Mouse (Mus musculus) forebrain, postnatal 0 days (tissue): ENCODE measurements around the gene Uggt2. TPM values are rescaled to one million over a fixed set of nuclear protein-coding genes. Genes with fewer than 3 reads are reported as not detected.

ENCODE experiments used
- ATAC-seq: fragments of 200-750 bp; cut with Nextera tagmentation; 2 replicates; pipeline ENCODE4 v1.8.0; 2017; ENCODE audit warnings: mild to moderate bottlenecking, moderate library complexity
- DNase-seq: peaks from one replicate; pipeline ENCODE4 v3.0.0-alpha.2; 2015
- H3K27ac ChIP-seq: fragments of 300-500 bp; sonication (generic); 2 replicates; pipeline ENCODE4 v1.5.1; 2014; ENCODE audit warnings: low read depth, mild to moderate bottlenecking, antibody characterized with exemption, low read length, moderate library complexity, mixed read lengths
- H3K27me3 ChIP-seq: fragments of 300-500 bp; sonication (generic); 2 replicates; pipeline ENCODE4 v1.6.1; 2014; ENCODE audit warnings: mild to moderate bottlenecking, low read length, mixed read lengths; ENCODE audit not compliant: insufficient read depth
- H3K36me3 ChIP-seq: fragments of 300-500 bp; sonication (generic); 2 replicates; pipeline ENCODE4 v1.6.1; 2014; ENCODE audit warnings: mild to moderate bottlenecking, moderate library complexity; ENCODE audit not compliant: insufficient read depth
- H3K4me1 ChIP-seq: fragments of 300-500 bp; sonication (generic); 2 replicates; pipeline ENCODE4 v1.6.1; 2014; ENCODE audit warnings: antibody characterized with exemption; ENCODE audit not compliant: insufficient read depth
- H3K4me2 ChIP-seq: fragments of 300-500 bp; sonication (generic); 2 replicates; pipeline ENCODE4 v1.6.1; 2014; ENCODE audit warnings: low read depth, mild to moderate bottlenecking, moderate library complexity
- H3K4me3 ChIP-seq: fragments of 300-500 bp; sonication (generic); 2 replicates; pipeline ENCODE4 v1.5.1; 2014; ENCODE audit warnings: low read depth, low read length, mixed read lengths
- H3K9ac ChIP-seq: fragments of 300-500 bp; sonication (generic); 2 replicates; pipeline ENCODE4 v1.6.1; 2014; ENCODE audit warnings: mild to moderate bottlenecking
- H3K9me3 ChIP-seq: fragments of 300-500 bp; sonication (generic); 2 replicates; pipeline ENCODE4 v1.6.1; 2016; ENCODE audit warnings: low read length
- CTCF ChIP-seq: sonication (generic); IDR thresholded peaks from 2 replicates; pipeline ENCODE4 v1.5.1; 2016; ENCODE audit warnings: antibody characterized with exemption, control low read depth, low read depth
- WGBS: fragments of 180-500 bp; shearing (Covaris S2); extraction: QIAGEN DNeasy Blood & Tissue Kit; methylation state at CpG from one replicate; pipeline ENCODE4 v1.1.7; 2014; 5-methylcytosine and 5-hydroxymethylcytosine counted together
- polyA plus RNA-seq: library from polyadenylated mRNA; unstranded; fragments of >200 nt; fragmentation: Nextera tagmentation; extraction: Ambion mirVana; gene quantifications from 2 replicates; pipeline ENCODE4 v1.2.1, GENCODE M21; 2015
- total RNA-seq: library from RNA; depleted of rRNA; stranded (reverse); fragments of >200 nt; gene quantifications from 2 replicates; pipeline ENCODE4 v1.2.3, GENCODE M21; 2014

Uggt2 gene
- total and polyA plus RNA-seq, 2 experiments from 2014 or later = 6.9 to 22.0 TPM

- 38% methylated on average over 4 of the region's 4 CpGs for WGBS
- H3K9me3 ChIP-seq = no peaks in the 10 kb centered on the region
- H3K4me1 ChIP-seq = no peaks in the 10 kb centered on the region; the same call in 1 of the 2 replicates
- no peak overlapping the region for H3K4me3 ChIP-seq
- H3K9ac ChIP-seq = no peak overlapping the region
- no peak overlapping the region for H3K27ac ChIP-seq
- no peak for TF ChIP-seq CTCF
- H3K4me2 ChIP-seq = no peak overlapping the region
- no peaks in the 10 kb centered on the region for H3K27me3 ChIP-seq
- DNase-seq (no peak), ATAC-seq (no peak)
- no peaks in the 10 kb centered on the region for H3K36me3 ChIP-seq
Observed at GRCm38 (mm10) chr14:119125840-119126239, 26.6 kb upstream of the Uggt2 start.

- Histone ChIP-seq H3K36me3 (no peaks in the 10 kb centered on the region), H3K4me2 (peak overlapping the region; percentile 47), H3K27me3 (no peaks in the 10 kb centered on the region), H3K27ac (no peak overlapping the region), H3K9ac (0 out of 2 replicates have a peak overlapping the region, but pooled peaks have one; percentile 7), H3K9me3 (no peaks in the 10 kb centered on the region), H3K4me3 (peak overlapping the region; percentile 35), H3K4me1 (no peaks in the 10 kb centered on the region; the same call in 1 of the 2 replicates)
- WGBS = 23% methylated on average over 3 of the region's 3 CpGs
- DNase-seq (peak; percentile 73), ATAC-seq (peak; percentile 93)
- TF ChIP-seq CTCF = peak; percentile 80
Observed at GRCm38 (mm10) chr14:119124061-119124460, 24.8 kb upstream of the Uggt2 start.

DNA sequence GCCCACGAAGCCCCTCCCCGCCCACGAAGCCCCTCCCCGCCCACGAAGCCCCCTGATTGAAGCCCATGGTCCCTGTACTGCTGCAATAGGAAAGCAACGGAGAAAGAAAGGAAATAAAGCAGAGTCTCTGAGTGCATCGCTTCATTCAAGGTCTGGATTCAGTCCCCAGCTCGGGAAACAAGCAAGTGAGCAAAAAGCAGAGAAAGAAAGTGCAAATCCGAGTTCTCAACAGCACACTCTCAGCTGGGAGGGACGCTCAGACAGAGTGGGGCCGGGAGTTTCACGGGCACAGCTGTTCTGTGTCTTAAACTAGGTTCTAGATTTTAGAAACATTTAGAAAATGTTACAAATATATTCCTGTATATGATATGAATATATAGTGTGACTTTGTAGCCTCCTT is 24.4 kb upstream of the Uggt2 start:
- DNase-seq (peak; percentile 35), ATAC-seq (peak; percentile 59)
- H3K9ac ChIP-seq = 0 out of 2 replicates have a peak overlapping the region, but pooled peaks have one; percentile 7
- TF ChIP-seq CTCF = no peak
- H3K27me3 ChIP-seq = no peaks in the 10 kb centered on the region
- H3K27ac ChIP-seq = 0 out of 2 replicates have a peak overlapping the region, but pooled peaks have one; percentile 47
- H3K4me3 ChIP-seq = peak overlapping the region; percentile 35
- H3K9me3 ChIP-seq = no peaks in the 10 kb centered on the region
- H3K36me3 ChIP-seq = no peaks in the 10 kb centered on the region
- H3K4me1 ChIP-seq = no peaks in the 10 kb centered on the region; the same call in 1 of the 2 replicates
- 6% methylated on average over 12 of the region's 12 CpGs for WGBS
- peak overlapping the region; percentile 47 for H3K4me2 ChIP-seq

DNA sequence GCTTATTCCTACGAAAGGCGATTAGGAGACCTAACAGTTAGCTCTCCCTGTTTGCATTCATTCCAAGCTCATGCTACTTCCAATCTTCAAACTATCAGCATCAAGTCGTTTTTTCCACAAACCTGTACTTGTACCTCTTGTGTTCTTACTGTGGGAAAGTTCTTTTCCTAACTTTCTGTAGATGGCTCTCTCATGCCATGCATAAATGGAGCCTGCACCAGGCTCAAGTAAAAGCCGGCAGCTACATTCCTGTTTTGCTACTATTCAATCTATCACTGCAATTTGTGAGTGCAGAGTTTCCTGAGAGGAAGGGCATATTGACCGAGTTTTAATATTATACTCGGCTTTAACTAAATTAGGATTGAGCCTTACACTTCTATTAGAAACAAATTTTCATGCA is 13.3 kb upstream of the Uggt2 start:
- TF ChIP-seq CTCF = peak; percentile 50
- H3K4me3 ChIP-seq = no peak overlapping the region
- DNase-seq (no peak), ATAC-seq (no peak)
- 71% methylated on average over 6 of the region's 6 CpGs for WGBS
- H3K9ac ChIP-seq = no peak overlapping the region
- no peak overlapping the region for H3K27ac ChIP-seq
- H3K27me3 ChIP-seq = no peaks in the 10 kb centered on the region
- H3K9me3 ChIP-seq = no peaks in the 10 kb centered on the region
- H3K4me1 ChIP-seq = no peaks in the 10 kb centered on the region
- H3K36me3 ChIP-seq = no peaks in the 10 kb centered on the region
- H3K4me2 ChIP-seq = no peak overlapping the region

DNA sequence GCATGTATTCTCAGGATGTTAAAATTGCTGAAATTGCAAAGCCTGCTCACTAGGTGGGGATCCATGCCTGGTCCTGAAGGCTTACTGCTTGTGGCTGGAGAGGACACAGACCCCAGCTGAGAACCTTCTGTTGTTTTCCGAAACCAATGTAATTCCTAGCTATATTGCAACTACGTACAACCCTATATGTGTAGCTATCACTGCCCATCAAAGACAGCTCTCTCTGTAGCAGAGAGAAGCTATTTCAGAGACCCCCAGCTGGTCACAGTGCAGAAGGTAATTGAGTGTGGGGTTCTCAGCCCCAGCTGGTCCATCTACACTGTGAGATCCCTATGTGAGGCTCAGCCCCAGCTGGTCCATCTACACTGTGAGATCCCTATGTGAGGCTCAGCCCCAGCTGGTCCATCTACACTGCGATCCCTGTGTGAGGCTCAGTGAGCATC is 10.6 kb upstream of the Uggt2 start:
- H3K4me1 ChIP-seq = no peaks in the 10 kb centered on the region
- 81% methylated on average over 3 of the region's 3 CpGs for WGBS
- DNase-seq = no peak
- no peak overlapping the region for H3K4me2 ChIP-seq
- H3K36me3 ChIP-seq = no peaks in the 10 kb centered on the region
- H3K27ac ChIP-seq = no peak overlapping the region
- no peaks in the 10 kb centered on the region for H3K9me3 ChIP-seq
- no peak overlapping the region for H3K9ac ChIP-seq
- H3K27me3 ChIP-seq = no peaks in the 10 kb centered on the region
- H3K4me3 ChIP-seq = no peak overlapping the region
- TF ChIP-seq CTCF = peak; percentile 63
- peak; percentile 45 for ATAC-seq

GRCm38 (mm10) chr14:119108776-119109301 is 9.6 kb upstream of the Uggt2 start:
- no peaks in the 10 kb centered on the region for H3K9me3 ChIP-seq
- 48% methylated on average over 7 of the region's 7 CpGs for WGBS
- H3K4me3 ChIP-seq = no peak overlapping the region
- DNase-seq (no peak), ATAC-seq (no peak)
- no peak for TF ChIP-seq CTCF
- H3K9ac ChIP-seq = no peak overlapping the region
- H3K36me3 ChIP-seq = no peaks in the 10 kb centered on the region
- no peaks in the 10 kb centered on the region for H3K27me3 ChIP-seq
- H3K27ac ChIP-seq = no peak overlapping the region
- no peak overlapping the region for H3K4me2 ChIP-seq
- no peaks in the 10 kb centered on the region for H3K4me1 ChIP-seq

GRCm38 (mm10) chr14:119107591-119107990 is 8.4 kb upstream of the Uggt2 start:
- ATAC-seq = no peak
- Histone ChIP-seq H3K36me3 (no peaks in the 10 kb centered on the region), H3K4me2 (no peak overlapping the region), H3K9me3 (no peaks in the 10 kb centered on the region), H3K9ac (no peak overlapping the region), H3K27ac (no peak overlapping the region), H3K4me1 (no peaks in the 10 kb centered on the region), H3K27me3 (no peaks in the 10 kb centered on the region), H3K4me3 (no peak overlapping the region)
- no peak for DNase-seq
- TF ChIP-seq CTCF = no peak
- WGBS = 65% methylated on average over 8 of the region's 8 CpGs
